Mouse (Mus musculus): ENCODE measurements around the gene L3mbtl3. TPM values are rescaled to one million over a fixed set of nuclear protein-coding genes. Genes with fewer than 3 reads are reported as not detected.
A peak's percentile ranks its signal among the peaks of the same experiment; 100 is the strongest.

Gene L3mbtl3
- polyA plus RNA-seq, 1 experiment from 2014 or later: 18.0 TPM

DNA sequence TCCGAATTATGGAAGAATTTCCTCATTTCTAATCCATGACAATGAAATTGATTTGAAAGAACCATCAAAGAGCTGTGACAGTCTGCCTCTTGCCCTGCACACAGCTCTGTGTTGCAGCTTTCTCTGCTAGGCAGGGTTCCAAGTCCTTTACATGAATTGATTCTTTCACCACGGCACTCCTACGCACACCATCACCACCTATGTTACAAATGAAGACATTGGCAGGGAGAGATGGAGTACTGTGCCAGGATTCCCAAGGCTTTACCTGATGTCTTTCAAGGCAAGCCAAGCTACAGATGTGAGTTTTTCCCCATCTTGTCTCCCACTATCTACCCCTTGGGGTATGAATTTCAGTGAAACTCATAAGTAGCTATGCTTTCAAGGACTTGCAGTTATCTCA, 78.6 kb downstream of the L3mbtl3 start:
- Histone ChIP-seq H3K9ac (ENCODE audit: low read length) (no peak overlapping the region), H3K27me3 (replicated peaks; ENCODE audit: control insufficient read depth, insufficient read depth, low read length) (no peaks in the 10 kb centered on the region), H3K27ac (ENCODE audit: low read depth, low read length) (no peak overlapping the region), H3K4me3 (ENCODE audit: low read depth, low read length) (no peak overlapping the region), H3K4me2 (ENCODE audit: low read length) (no peak overlapping the region), H3K4me1 (ENCODE audit: control insufficient read depth, insufficient read depth, low read length) (no peaks in the 10 kb centered on the region), H3K9me3 (replicated peaks; ENCODE audit: control insufficient read depth, low read length) (no peaks in the 10 kb centered on the region), H3K36me3 (ENCODE audit: control insufficient read depth, insufficient read depth, low read length) (peaks cover 26% of the 10 kb centered on the region)
- peak; percentile 67; the same call in 1 of the 2 replicates for ATAC-seq
- 51% methylated on average over 3 of the region's 3 CpGs for WGBS
- DNase-seq (ENCODE audit: low spot score): peak; percentile 55

DNA sequence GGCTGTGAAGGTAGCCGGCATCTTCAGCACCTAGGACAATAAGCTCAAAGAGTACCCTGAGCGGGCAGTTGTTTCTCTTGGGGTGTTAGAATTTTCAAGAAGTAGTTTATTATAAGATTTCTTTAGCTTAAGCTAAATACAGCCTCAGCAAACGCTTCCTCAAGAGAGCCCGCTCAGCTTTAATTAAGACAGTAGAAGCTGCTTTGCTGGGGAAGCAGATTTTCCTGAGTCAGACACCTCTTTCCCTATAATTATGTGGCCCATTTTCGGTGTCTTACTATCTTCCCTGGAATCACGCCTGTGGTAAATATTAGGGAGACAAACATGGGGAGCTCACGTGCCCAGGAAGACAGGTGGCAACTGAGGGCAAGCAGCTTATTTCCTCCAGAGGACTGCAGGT, 88.6 kb downstream of the L3mbtl3 start:
- ATAC-seq (no peak), DNase-seq (ENCODE audit: low spot score) (no peak)
- Histone ChIP-seq H3K36me3 (ENCODE audit: control insufficient read depth, insufficient read depth, low read length) (peaks cover 18% of the 10 kb centered on the region; the same call in 1 of the 2 replicates), H3K27ac (ENCODE audit: low read depth, low read length) (no peak overlapping the region), H3K4me3 (ENCODE audit: low read depth, low read length) (no peak overlapping the region), H3K9me3 (replicated peaks; ENCODE audit: control insufficient read depth, low read length) (no peaks in the 10 kb centered on the region), H3K27me3 (replicated peaks; ENCODE audit: control insufficient read depth, insufficient read depth, low read length) (no peaks in the 10 kb centered on the region), H3K4me2 (ENCODE audit: low read length) (no peak overlapping the region), H3K9ac (ENCODE audit: low read length) (no peak overlapping the region), H3K4me1 (ENCODE audit: control insufficient read depth, insufficient read depth, low read length) (peaks cover 6% of the 10 kb centered on the region)
- WGBS: 86% methylated on average over 7 of the region's 7 CpGs

DNA sequence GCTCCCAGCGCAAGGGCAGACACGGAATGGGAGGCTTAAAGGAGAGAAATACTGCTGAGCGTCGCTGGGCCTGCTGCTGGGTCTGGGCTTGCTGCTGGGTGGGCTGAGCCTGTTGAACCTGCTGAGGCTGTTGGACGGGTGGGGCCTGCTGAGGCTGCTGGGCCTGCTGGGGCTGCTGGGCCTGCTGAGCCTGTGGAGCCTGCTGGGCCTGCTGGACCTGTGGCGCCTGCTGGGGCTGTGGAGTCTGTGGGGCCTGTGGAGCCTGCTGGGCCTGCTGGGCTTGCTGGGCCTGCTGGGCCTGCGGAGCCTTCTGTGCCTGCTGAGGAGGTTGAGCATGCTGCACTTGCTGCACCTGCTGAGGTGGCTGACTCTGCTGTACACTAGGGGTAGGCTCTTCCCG, 95.8 kb downstream of the L3mbtl3 start:
- 53% methylated on average over 8 of the region's 8 CpGs for WGBS
- Histone ChIP-seq H3K4me2 (ENCODE audit: low read length) (no peak overlapping the region), H3K27me3 (replicated peaks; ENCODE audit: control insufficient read depth, insufficient read depth, low read length) (no peaks in the 10 kb centered on the region), H3K9me3 (replicated peaks; ENCODE audit: control insufficient read depth, low read length) (no peaks in the 10 kb centered on the region), H3K36me3 (ENCODE audit: control insufficient read depth, insufficient read depth, low read length) (peaks cover 48% of the 10 kb centered on the region), H3K27ac (ENCODE audit: low read depth, low read length) (no peak overlapping the region), H3K4me1 (ENCODE audit: control insufficient read depth, insufficient read depth, low read length) (no peaks in the 10 kb centered on the region), H3K4me3 (ENCODE audit: low read depth, low read length) (no peak overlapping the region), H3K9ac (ENCODE audit: low read length) (no peak overlapping the region)
- no peak; the same call in 1 of the 2 replicates for ATAC-seq
- DNase-seq (ENCODE audit: low spot score): no peak

DNA sequence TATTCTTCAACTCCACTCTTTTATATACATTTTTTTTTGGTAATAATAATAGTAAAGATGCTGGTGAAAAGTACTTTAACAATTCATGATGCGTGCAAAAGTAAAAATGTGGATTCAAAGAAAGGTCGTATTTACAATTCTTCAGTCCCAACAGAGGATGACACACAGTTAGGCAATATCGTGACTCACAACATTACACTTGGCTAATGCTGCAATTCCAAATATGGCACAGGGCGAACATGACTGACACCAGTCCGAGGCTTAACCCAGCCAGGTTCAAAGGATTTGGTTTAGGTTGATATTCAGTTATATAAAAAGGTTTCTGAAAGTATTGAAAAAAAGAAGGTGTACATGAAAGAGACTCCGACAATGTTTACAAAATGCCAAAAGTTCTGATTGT, 100.4 kb downstream of the L3mbtl3 start:
- Histone ChIP-seq H3K27me3 (replicated peaks; ENCODE audit: control insufficient read depth, insufficient read depth, low read length) (no peaks in the 10 kb centered on the region), H3K27ac (ENCODE audit: low read depth, low read length) (no peak overlapping the region), H3K9ac (ENCODE audit: low read length) (no peak overlapping the region), H3K4me2 (ENCODE audit: low read length) (no peak overlapping the region), H3K9me3 (replicated peaks; ENCODE audit: control insufficient read depth, low read length) (no peaks in the 10 kb centered on the region), H3K36me3 (ENCODE audit: control insufficient read depth, insufficient read depth, low read length) (peaks cover 38% of the 10 kb centered on the region), H3K4me3 (ENCODE audit: low read depth, low read length) (no peak overlapping the region), H3K4me1 (ENCODE audit: control insufficient read depth, insufficient read depth, low read length) (no peaks in the 10 kb centered on the region)
- no peak for DNase-seq (ENCODE audit: low spot score)
- ATAC-seq: no peak
- WGBS: 94% methylated on average over 6 of the region's 6 CpGs

DNA sequence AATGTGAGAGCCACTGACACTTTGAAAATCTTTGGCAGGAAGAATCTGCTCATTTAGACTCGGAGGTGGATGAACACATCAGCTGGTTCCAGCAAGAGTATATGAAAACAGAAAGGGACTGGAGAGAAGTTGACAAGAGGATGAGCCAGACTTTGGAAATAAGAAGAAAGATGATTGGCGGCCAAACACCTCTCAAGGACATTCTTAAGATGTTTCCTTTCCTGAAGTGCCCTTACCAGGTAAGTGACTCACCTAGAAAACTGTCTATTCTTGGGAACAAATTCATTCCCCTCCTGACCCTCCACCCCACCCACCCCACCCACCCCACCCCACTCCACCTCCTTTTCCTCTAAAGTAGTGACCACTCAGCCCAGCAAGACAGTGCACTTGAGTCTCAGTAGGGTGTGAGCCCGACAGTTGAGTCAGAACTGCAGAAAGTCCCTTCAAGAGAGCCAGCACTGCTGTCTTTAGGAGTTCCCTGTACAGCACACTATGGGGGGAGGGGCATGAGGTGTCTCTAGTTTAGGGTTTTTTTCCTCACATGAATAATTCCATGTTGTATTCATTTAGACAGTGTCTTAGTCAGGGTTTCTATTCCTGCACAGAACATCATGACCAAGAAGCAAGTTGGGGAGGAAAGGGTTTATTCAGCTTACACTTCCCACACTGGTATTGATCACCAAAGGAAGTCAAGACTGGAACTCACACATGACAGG, 111.9 kb downstream of the L3mbtl3 start:
- Histone ChIP-seq H3K27ac (ENCODE audit: low read depth, low read length) (no peak overlapping the region), H3K4me1 (ENCODE audit: control insufficient read depth, insufficient read depth, low read length) (no peaks in the 10 kb centered on the region), H3K4me2 (ENCODE audit: low read length) (no peak overlapping the region), H3K27me3 (replicated peaks; ENCODE audit: control insufficient read depth, insufficient read depth, low read length) (no peaks in the 10 kb centered on the region), H3K4me3 (ENCODE audit: low read depth, low read length) (no peak overlapping the region), H3K9ac (ENCODE audit: low read length) (no peak overlapping the region), H3K36me3 (ENCODE audit: control insufficient read depth, insufficient read depth, low read length) (no peaks in the 10 kb centered on the region), H3K9me3 (replicated peaks; ENCODE audit: control insufficient read depth, low read length) (no peaks in the 10 kb centered on the region)
- no peak for DNase-seq (ENCODE audit: low spot score)
- no peak for ATAC-seq
- WGBS: 82% methylated on average over 3 of the region's 3 CpGs

DNA sequence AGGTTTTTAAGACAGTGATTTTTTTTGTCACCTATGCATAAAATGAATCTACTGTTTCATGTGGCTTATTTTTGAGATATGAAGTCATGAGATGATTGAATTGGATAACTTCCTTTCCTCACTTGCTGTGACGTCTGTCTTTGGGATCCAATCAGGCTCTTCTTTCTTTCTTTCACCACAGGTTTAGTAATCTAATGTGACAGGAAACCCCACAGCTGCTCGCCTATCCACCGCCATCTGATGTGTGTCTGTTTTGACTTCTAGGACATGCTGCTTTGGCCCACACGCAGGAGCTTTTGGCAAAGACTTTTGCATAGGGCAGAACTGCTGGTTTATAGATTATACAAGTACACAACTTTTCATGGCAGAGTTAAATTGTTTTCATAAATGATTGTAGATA, 115.9 kb downstream of the L3mbtl3 start:
- WGBS: 72% methylated on average over 4 of the region's 4 CpGs
- Histone ChIP-seq H3K4me1 (ENCODE audit: control insufficient read depth, insufficient read depth, low read length) (no peaks in the 10 kb centered on the region), H3K4me2 (ENCODE audit: low read length) (no peak overlapping the region), H3K27ac (ENCODE audit: low read depth, low read length) (no peak overlapping the region), H3K9me3 (replicated peaks; ENCODE audit: control insufficient read depth, low read length) (no peaks in the 10 kb centered on the region), H3K9ac (ENCODE audit: low read length) (no peak overlapping the region), H3K27me3 (replicated peaks; ENCODE audit: control insufficient read depth, insufficient read depth, low read length) (no peaks in the 10 kb centered on the region), H3K4me3 (ENCODE audit: low read depth, low read length) (no peak overlapping the region), H3K36me3 (ENCODE audit: control insufficient read depth, insufficient read depth, low read length) (no peaks in the 10 kb centered on the region)
- ATAC-seq (no peak), DNase-seq (ENCODE audit: low spot score) (peak; percentile 7)

DNA sequence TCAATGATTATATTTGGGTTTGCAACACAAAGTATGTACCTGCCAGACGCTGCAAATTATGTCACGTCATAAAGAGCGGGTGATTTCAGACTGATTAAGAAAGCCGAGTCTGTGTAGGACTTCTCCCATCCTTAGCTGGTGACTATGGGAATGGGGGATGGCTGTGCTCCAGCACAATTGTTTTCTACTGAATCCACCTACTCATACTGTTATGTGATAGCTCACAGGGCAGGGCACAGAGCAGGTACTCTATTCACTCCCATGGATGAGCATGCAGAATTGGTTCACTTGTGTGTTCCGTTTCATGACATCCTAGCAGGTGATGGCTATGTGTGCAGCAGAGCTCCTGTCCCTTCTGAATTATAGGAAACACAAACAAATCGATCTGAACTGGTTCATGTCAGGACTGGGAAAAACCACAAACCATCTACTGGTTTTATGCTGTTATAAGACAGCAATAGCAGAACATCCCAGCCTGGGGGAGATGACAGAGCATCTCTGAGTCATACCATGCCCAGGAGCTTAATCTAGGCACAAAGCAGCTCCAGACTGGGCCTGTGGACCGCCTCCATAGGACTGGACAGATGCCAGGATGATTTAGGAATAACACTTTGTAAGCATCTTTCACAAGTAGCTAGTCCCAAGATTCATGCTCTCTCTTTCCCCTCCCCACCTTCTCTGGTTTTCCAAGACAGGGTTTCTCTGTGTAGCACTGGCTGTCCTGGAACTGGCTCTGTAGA, 126.2 kb downstream of the L3mbtl3 start:
- H3K9ac ChIP-seq (ENCODE audit: low read length): no peak overlapping the region
- ATAC-seq: no peak
- H3K36me3 ChIP-seq (ENCODE audit: control insufficient read depth, insufficient read depth, low read length): no peaks in the 10 kb centered on the region
- no peak overlapping the region for H3K4me2 ChIP-seq (ENCODE audit: low read length)
- no peaks in the 10 kb centered on the region for H3K9me3 ChIP-seq (replicated peaks; ENCODE audit: control insufficient read depth, low read length)
- 85% methylated on average over 7 of the region's 7 CpGs for WGBS
- no peak overlapping the region for H3K27ac ChIP-seq (ENCODE audit: low read depth, low read length)
- no peaks in the 10 kb centered on the region for H3K27me3 ChIP-seq (replicated peaks; ENCODE audit: control insufficient read depth, insufficient read depth, low read length)
- DNase-seq (ENCODE audit: low spot score): no peak
- no peak overlapping the region for H3K4me3 ChIP-seq (ENCODE audit: low read depth, low read length)
- H3K4me1 ChIP-seq (ENCODE audit: control insufficient read depth, insufficient read depth, low read length): no peaks in the 10 kb centered on the region

DNA sequence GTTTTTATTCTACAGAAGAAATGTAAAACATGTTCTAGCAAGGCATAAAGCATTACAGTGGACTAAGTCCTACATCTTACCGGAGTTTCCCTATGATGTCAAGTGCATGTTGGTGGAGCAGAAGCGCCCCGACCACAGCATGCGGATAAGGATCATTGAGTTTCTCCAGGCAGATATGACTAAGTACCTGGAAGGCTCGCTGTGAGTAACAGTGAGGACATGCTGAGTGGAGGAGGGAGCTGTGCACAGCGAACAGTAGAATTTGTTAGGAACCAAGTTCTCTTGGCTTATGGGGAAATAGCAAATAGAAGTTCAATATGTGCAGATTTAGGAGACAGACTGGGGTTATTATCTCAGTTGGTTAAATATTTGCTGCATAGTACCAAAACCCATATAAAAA, 131.3 kb downstream of the L3mbtl3 start:
- H3K4me3 ChIP-seq (ENCODE audit: low read depth, low read length): no peak overlapping the region
- no peak overlapping the region for H3K27ac ChIP-seq (ENCODE audit: low read depth, low read length)
- no peaks in the 10 kb centered on the region for H3K36me3 ChIP-seq (ENCODE audit: control insufficient read depth, insufficient read depth, low read length)
- no peaks in the 10 kb centered on the region for H3K9me3 ChIP-seq (replicated peaks; ENCODE audit: control insufficient read depth, low read length)
- ATAC-seq: no peak
- no peak overlapping the region for H3K4me2 ChIP-seq (ENCODE audit: low read length)
- DNase-seq (ENCODE audit: low spot score): no peak
- H3K4me1 ChIP-seq (ENCODE audit: control insufficient read depth, insufficient read depth, low read length): no peaks in the 10 kb centered on the region
- 92% methylated on average over 6 of the region's 6 CpGs for WGBS
- H3K9ac ChIP-seq (ENCODE audit: low read length): no peak overlapping the region
- no peaks in the 10 kb centered on the region for H3K27me3 ChIP-seq (replicated peaks; ENCODE audit: control insufficient read depth, insufficient read depth, low read length)

DNA sequence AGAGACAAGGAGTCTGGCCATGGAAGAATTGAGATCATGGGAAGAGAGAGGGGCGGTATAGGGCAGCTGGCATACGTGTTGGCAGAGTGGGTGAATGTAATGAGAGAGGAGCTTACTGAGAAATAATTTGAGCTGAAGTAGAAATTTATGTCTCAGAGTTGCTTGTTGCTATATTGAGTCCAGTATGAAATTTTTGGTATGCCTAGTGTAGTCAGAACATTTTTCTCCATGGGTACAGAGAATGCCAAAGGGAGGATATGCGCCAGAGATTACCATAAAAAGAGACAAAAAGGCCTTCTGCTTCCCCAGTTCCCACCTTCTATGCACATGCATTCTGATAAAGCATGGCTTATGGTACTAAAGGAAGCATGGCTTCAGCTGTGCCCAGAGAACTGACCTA, 132.6 kb downstream of the L3mbtl3 start:
- Histone ChIP-seq H3K9me3 (replicated peaks; ENCODE audit: control insufficient read depth, low read length) (no peaks in the 10 kb centered on the region), H3K4me2 (ENCODE audit: low read length) (no peak overlapping the region), H3K4me3 (ENCODE audit: low read depth, low read length) (no peak overlapping the region), H3K36me3 (ENCODE audit: control insufficient read depth, insufficient read depth, low read length) (no peaks in the 10 kb centered on the region), H3K27ac (ENCODE audit: low read depth, low read length) (no peak overlapping the region), H3K4me1 (ENCODE audit: control insufficient read depth, insufficient read depth, low read length) (no peaks in the 10 kb centered on the region), H3K27me3 (replicated peaks; ENCODE audit: control insufficient read depth, insufficient read depth, low read length) (no peaks in the 10 kb centered on the region), H3K9ac (ENCODE audit: low read length) (no peak overlapping the region)
- DNase-seq (ENCODE audit: low spot score): no peak
- WGBS: 93% methylated on average over 3 of the region's 3 CpGs
- ATAC-seq: no peak
